Mouse (Mus musculus) stomach, postnatal 0 days (tissue): ENCODE data around the gene Gm28305.

Experiments used
- CTCF ChIP-seq: IDR thresholded peaks from 2 replicates; pipeline ENCODE4 v1.5.1; 2016; ENCODE audit warnings: antibody characterized with exemption, low read depth, mild to moderate bottlenecking, moderate library complexity
- EP300 ChIP-seq: optimal IDR thresholded peaks from 2 replicates; pipeline ENCODE3; 2016; ENCODE audit warnings: antibody characterized with exemption

DNA sequence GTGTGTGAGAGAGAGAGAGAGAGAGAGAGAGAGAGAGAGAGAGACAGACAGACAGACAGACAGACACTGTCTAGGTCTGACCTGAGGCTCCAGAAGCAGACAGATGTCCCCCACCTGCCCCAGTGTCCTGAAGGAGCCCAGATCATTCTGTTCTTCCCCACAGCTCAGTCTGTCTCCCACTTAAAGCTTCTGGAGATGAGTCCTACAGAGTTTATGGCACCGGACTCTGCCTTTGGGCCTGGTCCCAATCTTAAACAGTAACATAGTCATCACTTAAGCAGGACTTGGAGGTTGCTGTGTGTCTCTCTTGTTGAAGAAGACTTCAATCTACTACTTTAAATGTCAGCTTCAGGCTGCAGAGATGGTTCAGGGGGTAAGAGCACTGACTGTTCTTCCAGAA, 38.3 kb downstream of the Gm28305 start:
- no peak for TF ChIP-seq CTCF
- no peak for TF ChIP-seq EP300
